Mouse (Mus musculus): ENCODE measurements around the gene Acsbg2.
A peak's percentile ranks its signal among the peaks of the same experiment; 100 is the strongest.

The Acsbg2 gene

GRCm38 (mm10) chr17:56870287-56870953 lies 3.8 kb downstream of the Acsbg2 start:
- DNase-seq: no peak

GRCm38 (mm10) chr17:56869481-56869977 lies 4.7 kb downstream of the Acsbg2 start:
- no peak for DNase-seq

- no peak for DNase-seq
These were observed 8.2 kb downstream of the Acsbg2 start for GRCm38 (mm10) chr17:56866071-56866470.

- no peak for DNase-seq
These were observed 13.1 kb downstream of the Acsbg2 start for GRCm38 (mm10) chr17:56861197-56861596.

- no peak for DNase-seq
These were observed 15.3 kb downstream of the Acsbg2 start for GRCm38 (mm10) chr17:56858922-56859321.

- peak; percentile 29 for DNase-seq
These were observed 16.0 kb downstream of the Acsbg2 start for GRCm38 (mm10) chr17:56858216-56858615.

GRCm38 (mm10) chr17:56855421-56855820 lies 18.8 kb downstream of the Acsbg2 start:
- no peak for DNase-seq

GRCm38 (mm10) chr17:56851167-56851566 lies 23.1 kb downstream of the Acsbg2 start:
- no peak for DNase-seq

- no peak for DNase-seq
These were observed 24.5 kb downstream of the Acsbg2 start for GRCm38 (mm10) chr17:56849710-56850109.

- no peak for DNase-seq
These were observed 25.5 kb downstream of the Acsbg2 start for GRCm38 (mm10) chr17:56848785-56849184.

GRCm38 (mm10) chr17:56843678-56844077 lies 30.6 kb downstream of the Acsbg2 start:
- no peak for DNase-seq

GRCm38 (mm10) chr17:56842173-56842572 lies 32.1 kb downstream of the Acsbg2 start:
- DNase-seq: no peak

- no peak for DNase-seq
These were observed 33.7 kb downstream of the Acsbg2 start for GRCm38 (mm10) chr17:56840524-56840923.

GRCm38 (mm10) chr17:56836336-56836735 lies 37.9 kb downstream of the Acsbg2 start:
- no peak for DNase-seq

- DNase-seq: no peak
These were observed 40.9 kb downstream of the Acsbg2 start for GRCm38 (mm10) chr17:56833381-56833780.

- DNase-seq: no peak
These were observed 41.3 kb downstream of the Acsbg2 start for GRCm38 (mm10) chr17:56832918-56833317.

GRCm38 (mm10) chr17:56831111-56831816 lies 43.0 kb downstream of the Acsbg2 start:
- DNase-seq: peak; percentile 99

GRCm38 (mm10) chr17:56830411-56831110 lies 43.7 kb downstream of the Acsbg2 start, which contains the start of gene Rfx2:
Gene Rfx2 (minus strand): TSS chr17:56831013.
- peak; percentile 26 for DNase-seq

- DNase-seq: peak; percentile 14
These were observed 44.5 kb downstream of the Acsbg2 start for GRCm38 (mm10) chr17:56829795-56830194.

GRCm38 (mm10) chr17:56829171-56829570 lies 45.1 kb downstream of the Acsbg2 start:
- no peak for DNase-seq

GRCm38 (mm10) chr17:56826718-56827117 lies 47.5 kb downstream of the Acsbg2 start:
- no peak for DNase-seq

GRCm38 (mm10) chr17:56823352-56823751 lies 50.9 kb downstream of the Acsbg2 start:
- DNase-seq: no peak

GRCm38 (mm10) chr17:56822380-56822779 lies 51.9 kb downstream of the Acsbg2 start:
- no peak for DNase-seq

GRCm38 (mm10) chr17:56819694-56820111 lies 54.5 kb downstream of the Acsbg2 start:
- DNase-seq: no peak

Data from cerebellum, adult 11 months (tissue).